Mouse (Mus musculus) CH12.LX (cell line): ENCODE data around the gene Lhx2. TPM values are rescaled to one million over a fixed set of nuclear protein-coding genes. Genes with fewer than 3 reads are reported as not detected.

ENCODE experiments used
- DNase-seq: peaks from one replicate; pipeline ENCODE4 v3.0.0-alpha.2; 2013; ENCODE audit errors: extremely low read depth
- H3K27ac ChIP-seq: 2 replicates; pipeline ENCODE4 v1.5.1; 2012; ENCODE audit warnings: low read depth, mild to moderate bottlenecking, control low read depth, moderate library complexity; ENCODE audit not compliant: insufficient read depth
- H3K27me3 ChIP-seq: replicated peaks from 2 replicates; pipeline ENCODE3; 2012; ENCODE audit warnings: inconsistent platforms
- H3K36me3 ChIP-seq, 2 experiments: replicated peaks in 1 of 2; 2 replicates each; pipeline versions ENCODE3 to v1.6.1; 2012; ENCODE audit warnings: inconsistent platforms in 1 of 2, low read length in 1 of 2, mild to moderate bottlenecking in 1 of 2, mixed read lengths in 1 of 2, moderate library complexity in 1 of 2; ENCODE audit not compliant: control insufficient read depth in 1 of 2, insufficient read depth in 1 of 2
- H3K4me1 ChIP-seq, 2 experiments: 2 replicates each; pipeline ENCODE4 v1.6.1; 2012; ENCODE audit warnings: inconsistent platforms in 1 of 2, moderate library complexity in 1 of 2; ENCODE audit not compliant: insufficient read depth in 2 of 2, control insufficient read depth in 1 of 2
- H3K4me2 ChIP-seq: 2 replicates; pipeline ENCODE4 v1.6.1; 2012; ENCODE audit warnings: low read depth, mild to moderate bottlenecking, control low read depth; ENCODE audit not compliant: poor library complexity, insufficient read depth, severe bottlenecking
- H3K4me3 ChIP-seq, 3 experiments: fragments of 150-350 bp in 1 of 3; sonication (generic) in 1 of 3; replicated peaks in 1 of 3; 2 replicates each; pipeline versions ENCODE3 to v1.5.1; 2011 to 2012; ENCODE audit warnings: low read depth in 2 of 3, low read length in 2 of 3, mild to moderate bottlenecking in 2 of 3, moderate library complexity in 2 of 3, control low read depth in 1 of 3, improper control_type of control experiment in 1 of 3, inconsistent platforms in 1 of 3, mixed read lengths in 1 of 3; ENCODE audit not compliant: poor library complexity in 1 of 3
- H3K79me2 ChIP-seq: replicated peaks from 2 replicates; pipeline ENCODE4 v1.6.1; 2012; ENCODE audit warnings: mild to moderate bottlenecking, moderate library complexity; ENCODE audit not compliant: control insufficient read depth, poor library complexity, insufficient read depth, severe bottlenecking; ENCODE audit errors: extremely low read depth
- H3K9ac ChIP-seq: 2 replicates; pipeline ENCODE4 v1.6.1; 2012; ENCODE audit warnings: low read depth, mild to moderate bottlenecking, control low read depth, moderate library complexity; ENCODE audit not compliant: insufficient read depth
- H3K9me3 ChIP-seq: replicated peaks from 2 replicates; pipeline ENCODE3; 2012; ENCODE audit warnings: low read length, inconsistent platforms, mixed read lengths
- CHD1 ChIP-seq: IDR thresholded peaks from 2 replicates; pipeline ENCODE4 v1.6.1; 2012; ENCODE audit warnings: low read depth, low read length, improper control_type of control experiment, inconsistent platforms
- CHD2 ChIP-seq: IDR thresholded peaks from 2 replicates; pipeline ENCODE4 v1.6.1; 2011; ENCODE audit warnings: low read length, improper control_type of control experiment
- CTCF ChIP-seq, 2 experiments: IDR thresholded peaks in 1 of 2; conservative IDR thresholded peaks in 1 of 2; 2 replicates each; pipeline ENCODE4 v1.5.1; 2011 to 2012; ENCODE audit warnings: low read depth in 2 of 2, low read length in 2 of 2, improper control_type of control experiment in 1 of 2, inconsistent platforms in 1 of 2, mild to moderate bottlenecking in 1 of 2, moderate library complexity in 1 of 2
- E2F4 ChIP-seq: IDR thresholded peaks from 2 replicates; pipeline ENCODE4 v1.6.1; 2011; ENCODE audit warnings: low read depth, low read length, improper control_type of control experiment; ENCODE audit not compliant: insufficient replicate concordance
- ELF1 ChIP-seq: IDR thresholded peaks from 2 replicates; pipeline ENCODE4 v1.6.1; 2014; ENCODE audit warnings: low read depth, mild to moderate bottlenecking, inconsistent platforms, low read length, improper control_type of control experiment
- EP300 ChIP-seq: IDR thresholded peaks from 2 replicates; pipeline ENCODE4 v1.6.1; 2011; ENCODE audit warnings: low read length, improper control_type of control experiment
- ETS1 ChIP-seq: conservative IDR thresholded peaks from 2 replicates; pipeline ENCODE4 v1.6.1; 2012; ENCODE audit warnings: low read depth, mild to moderate bottlenecking, inconsistent platforms, low read length, improper control_type of control experiment, moderate library complexity
- HCFC1 ChIP-seq: IDR thresholded peaks from 2 replicates; pipeline ENCODE4 v1.6.1; 2012; ENCODE audit warnings: low read depth, mild to moderate bottlenecking, inconsistent platforms, low read length, improper control_type of control experiment
- JUND ChIP-seq: conservative IDR thresholded peaks from 2 replicates; pipeline ENCODE4 v1.6.1; 2011; ENCODE audit warnings: low read depth, low read length, improper control_type of control experiment
- MAZ ChIP-seq: IDR thresholded peaks from 2 replicates; pipeline ENCODE4 v1.6.1; 2012; ENCODE audit warnings: low read depth, mild to moderate bottlenecking, inconsistent platforms, low read length, improper control_type of control experiment, moderate library complexity
- MEF2A ChIP-seq: IDR thresholded peaks from 2 replicates; pipeline ENCODE4 v1.6.1; 2014; ENCODE audit warnings: low read depth, mild to moderate bottlenecking, inconsistent platforms, low read length, improper control_type of control experiment, borderline replicate concordance
- MYC ChIP-seq: IDR thresholded peaks from 2 replicates; pipeline ENCODE4 v1.6.1; 2011; ENCODE audit warnings: low read depth, mild to moderate bottlenecking, improper control_type of control experiment, low read length
- NELFE ChIP-seq: IDR thresholded peaks from 2 replicates; pipeline ENCODE4 v1.6.1; 2011; ENCODE audit warnings: low read depth, low read length, improper control_type of control experiment
- NRF1 ChIP-seq: IDR thresholded peaks from 2 replicates; pipeline ENCODE4 v1.6.1; 2014; ENCODE audit warnings: low read depth, mild to moderate bottlenecking, inconsistent platforms, low read length, improper control_type of control experiment, moderate library complexity
- PAX5 ChIP-seq: IDR thresholded peaks from 2 replicates; pipeline ENCODE4 v1.6.1; 2012; ENCODE audit warnings: low read length, inconsistent platforms, mixed read lengths
- RCOR1 ChIP-seq: conservative IDR thresholded peaks from 2 replicates; pipeline ENCODE4 v1.6.1; 2012; ENCODE audit warnings: low read depth, mild to moderate bottlenecking, inconsistent platforms, low read length, improper control_type of control experiment
- ZC3H11A ChIP-seq: IDR thresholded peaks from 2 replicates; pipeline ENCODE4 v1.6.1; 2012; ENCODE audit warnings: low read depth, mild to moderate bottlenecking, inconsistent platforms, low read length, improper control_type of control experiment
- dilution Hi-C: fragments of 300-500 bp; cut with MboI; formaldehyde crosslinking; loops from 2 replicates; pipeline ENCODE4 v1.14.3; 2020; ENCODE audit warnings: low sequenced_read_pairs; ENCODE audit not compliant: extremely low pct_unique_long_range_greater_than_20kb, extremely low pct_ligation_motif_present
- in situ Hi-C: fragments of 300-500 bp; cut with MboI; formaldehyde crosslinking; loops from 3 replicates; pipeline ENCODE4 v1.14.3; 2019; ENCODE audit warnings: low sequenced_read_pairs, low pct_ligation_motif_present, low pct_unique_long_range_greater_than_20kb, mixed read lengths
- polyA plus RNA-seq: library from polyadenylated mRNA; unstranded; fragments of >175 nt; gene quantifications from 2 replicates; pipeline ENCODE4 v1.2.1, GENCODE M21; 2012; ENCODE audit warnings: low read depth; ENCODE audit not compliant: insufficient read length
- total RNA-seq, 2 experiments: library from RNA; depleted of rRNA; stranded (reverse); fragments of 300-350 nt in 1 of 2; fragments of >200 nt in 1 of 2; gene quantifications; 2 replicates each; pipeline ENCODE4 v1.2.3; 2012 to 2014

The Lhx2 gene
- total and polyA plus RNA-seq, 3 experiments = 0.24 to 0.47 (median 0.34) TPM

DNA sequence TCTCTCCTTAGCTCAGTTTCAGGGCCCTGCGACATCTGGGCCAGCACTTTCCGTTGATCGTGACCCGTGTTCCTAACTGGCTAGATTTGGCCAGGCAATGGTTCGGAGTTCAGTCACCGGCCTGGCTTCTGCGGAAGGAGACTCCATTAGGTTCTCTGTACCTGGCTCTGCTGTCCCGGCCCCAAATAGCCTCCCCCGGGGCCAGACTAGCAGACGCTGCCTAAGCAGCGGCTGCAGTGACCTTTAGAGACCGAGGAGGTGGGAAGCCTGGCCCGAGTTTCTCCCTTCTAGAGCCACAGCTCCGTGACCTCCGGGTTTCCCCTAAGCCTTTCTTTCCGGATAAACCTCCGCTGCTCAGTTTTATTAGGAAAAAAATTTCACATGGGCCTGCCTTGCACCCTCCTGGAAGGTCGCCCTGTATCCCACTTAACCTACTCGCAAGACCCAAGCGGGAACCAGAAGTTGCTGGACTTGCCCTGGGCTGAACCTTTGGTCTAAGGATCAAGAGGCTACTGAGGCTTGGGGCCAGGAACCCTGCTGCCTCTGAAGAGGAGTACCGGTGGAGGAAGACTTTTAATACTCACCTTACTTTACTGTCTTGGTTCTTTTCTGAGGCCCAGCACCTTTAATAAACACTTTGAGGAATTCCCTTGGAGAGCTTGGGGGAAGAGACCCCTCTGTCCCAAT lies 13.4 kb downstream of the Lhx2 start:
- dilution Hi-C loops (no loop called here), in situ Hi-C loops (no loop called here)
- H3K9ac ChIP-seq = no peak overlapping the region
- H3K4me3 ChIP-seq = no peak overlapping the region
- H3K4me2 ChIP-seq = no peak overlapping the region
- H3K79me2 ChIP-seq = no peaks in the 10 kb centered on the region
- H3K9me3 ChIP-seq = peaks cover 33% of the 10 kb centered on the region
- H3K27me3 ChIP-seq = peaks cover 2% of the 10 kb centered on the region
- no peaks in the 10 kb centered on the region for H3K4me1 ChIP-seq
- no peak for DNase-seq
- H3K27ac ChIP-seq = no peak overlapping the region
- no peaks in the 10 kb centered on the region for H3K36me3 ChIP-seq
- TF ChIP-seq JUND (no peak), HCFC1 (no peak), MEF2A (no peak), E2F4 (no peak), RCOR1 (no peak), PAX5 (no peak)

DNA sequence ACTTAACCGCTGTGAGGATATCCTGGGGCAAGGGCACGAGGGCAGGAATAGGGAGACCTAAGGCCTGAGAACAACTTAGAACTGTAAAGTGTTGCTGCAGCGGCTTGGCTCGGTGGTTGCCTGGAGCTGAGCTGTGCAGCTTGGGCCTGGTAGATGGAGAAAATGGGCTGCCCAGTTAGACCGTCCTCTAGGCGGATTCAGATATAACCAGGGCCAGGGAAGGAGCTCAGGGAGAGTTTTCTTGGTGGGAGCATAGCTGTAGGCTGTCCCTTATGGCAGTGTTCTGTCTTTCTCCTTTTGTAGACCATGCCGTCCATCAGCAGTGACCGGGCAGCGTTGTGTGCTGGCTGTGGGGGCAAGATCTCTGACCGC lies 13.9 kb downstream of the Lhx2 start:
- no peaks in the 10 kb centered on the region for H3K4me1 ChIP-seq
- no peak overlapping the region for H3K4me3 ChIP-seq

DNA sequence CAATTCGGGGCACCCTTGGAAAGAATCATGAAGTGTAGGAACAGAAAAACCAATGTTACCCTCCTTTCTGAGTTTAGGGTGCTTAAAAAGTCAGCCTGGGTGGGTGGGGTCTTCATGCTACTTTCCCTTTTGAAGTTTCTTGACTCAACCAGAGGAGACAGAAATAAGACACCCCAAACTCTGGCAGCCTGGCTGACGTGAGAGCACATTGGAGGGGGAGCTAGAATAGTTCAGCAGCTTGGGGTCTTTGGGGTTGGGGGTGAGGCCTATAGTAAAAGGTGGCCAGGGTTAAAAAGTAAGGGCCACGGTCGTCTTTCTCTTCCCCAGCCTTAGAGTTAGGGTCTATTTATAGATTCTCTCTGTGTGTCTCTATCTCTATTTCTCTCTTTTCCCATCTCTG lies 14.6 kb downstream of the Lhx2 start:
- Histone ChIP-seq H3K4me3 (no peak overlapping the region), H3K9ac (no peak overlapping the region), H3K27ac (no peak overlapping the region), H3K4me2 (no peak overlapping the region), H3K36me3 (no peaks in the 10 kb centered on the region), H3K9me3 (peaks cover 33% of the 10 kb centered on the region), H3K27me3 (no peaks in the 10 kb centered on the region), H3K79me2 (no peaks in the 10 kb centered on the region), H3K4me1 (no peaks in the 10 kb centered on the region)
- no peak for DNase-seq
- no peak for TF ChIP-seq HCFC1
- TF ChIP-seq CHD1 = no peak
- no peak for TF ChIP-seq JUND
- no peak for TF ChIP-seq E2F4
- TF ChIP-seq ZC3H11A = no peak
- no peak for TF ChIP-seq CTCF (conservative IDR thresholded peaks at IDR 0.05 in 1 of 2, IDR thresholded peaks at IDR 0.05 in 1 of 2; ENCODE audit: low read depth in 2 of 2, low read length in 2 of 2)
- TF ChIP-seq MAZ = no peak
- no peak for TF ChIP-seq ETS1
- no peak for TF ChIP-seq EP300
- no peak for TF ChIP-seq NELFE
- TF ChIP-seq NRF1 = no peak
- TF ChIP-seq MYC = no peak
- in situ Hi-C loops = no loop called here
- dilution Hi-C loops = no loop called here

More for the DNA sequence above, 13.9 kb downstream of the Lhx2 start:
- in situ Hi-C loops = no loop called here
- H3K9ac ChIP-seq = no peak overlapping the region
- dilution Hi-C loops = no loop called here
- no peak overlapping the region for H3K4me2 ChIP-seq
- no peak overlapping the region for H3K27ac ChIP-seq
- H3K36me3 ChIP-seq = no peaks in the 10 kb centered on the region
- no peak for DNase-seq
- H3K9me3 ChIP-seq = peaks cover 33% of the 10 kb centered on the region
- no peak for TF ChIP-seq CHD2
- TF ChIP-seq ELF1 = no peak
- TF ChIP-seq, all 38 proteins: peak for 0
- Histone ChIP-seq H3K79me2 (no peaks in the 10 kb centered on the region), H3K27me3 (no peaks in the 10 kb centered on the region)
